Mouse (Mus musculus) WW6 (cell line): Measurements from ENCODE around the gene Cbx6.

Source experiments
- DNase-seq: peaks from one replicate; pipeline ENCODE4 v3.0.0-alpha.2; 2013; ENCODE audit warnings: low read depth, low spot score

Gene Cbx6

GRCm38 (mm10) chr15:79834130-79834880, at the start of gene Cbx6, which contains the start of gene Npcd:
Cbx6 (minus strand) TSS chr15:79834688.
Npcd (minus strand) TSS chr15:79834237.
- peak; percentile 77 for DNase-seq

- DNase-seq = peak; percentile 80
Measured at GRCm38 (mm10) chr15:79883352-79883822, 48.9 kb upstream of the Cbx6 start.

DNA sequence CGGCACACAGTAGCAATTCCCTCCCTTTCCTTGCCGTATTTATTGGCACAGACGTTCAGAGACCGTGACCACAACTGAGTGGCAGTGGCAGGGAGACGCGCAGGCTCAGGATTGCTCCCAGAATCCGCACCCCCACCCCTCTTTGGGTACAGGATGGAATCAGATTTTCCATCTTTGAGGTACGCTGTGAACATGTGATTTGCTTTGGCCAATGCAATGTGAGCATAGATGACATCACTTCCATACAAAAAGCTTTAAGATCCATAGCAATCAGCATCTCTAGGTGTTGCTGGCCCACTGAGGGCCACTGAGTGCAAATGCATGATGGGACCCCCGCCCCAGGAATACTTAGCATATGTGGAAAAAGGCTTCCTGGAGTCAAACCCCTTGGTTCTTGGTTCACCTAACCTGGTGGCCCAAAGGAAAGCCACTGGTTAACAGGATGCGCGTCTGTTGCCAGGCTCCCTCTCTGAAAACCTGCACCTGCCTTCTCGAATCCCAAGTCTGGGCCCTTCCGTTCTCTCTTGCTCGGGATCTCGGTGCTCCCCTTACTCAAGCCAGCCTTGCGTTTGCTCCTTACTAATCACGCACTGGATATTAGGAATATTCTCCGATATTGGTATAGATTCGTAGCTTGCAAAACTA, 48.3 kb upstream of the Cbx6 start:
- DNase-seq = no peak

DNA sequence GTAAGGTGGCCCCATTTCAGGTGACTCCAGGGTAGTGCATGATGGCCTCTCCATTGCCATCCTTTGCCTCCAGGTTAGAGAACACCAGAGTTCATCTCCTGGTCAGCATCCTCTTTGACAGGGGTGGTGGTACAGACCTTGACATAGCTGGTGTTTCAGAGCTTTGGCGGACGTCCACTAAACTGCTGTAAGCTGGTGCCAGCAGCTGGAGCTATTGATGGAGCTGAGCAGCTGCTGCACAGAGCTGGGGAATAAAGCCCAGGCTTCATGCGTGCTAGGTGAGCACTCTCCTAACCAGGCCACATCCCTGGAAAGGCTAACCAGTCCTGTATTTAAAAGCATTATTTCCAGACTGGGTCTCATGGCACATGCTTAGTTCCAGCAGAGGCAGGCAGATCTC, 46.0 kb upstream of the Cbx6 start:
- DNase-seq = no peak

GRCm38 (mm10) chr15:79879319-79879718, 44.8 kb upstream of the Cbx6 start:
- DNase-seq = no peak

- DNase-seq = no peak
Measured at GRCm38 (mm10) chr15:79878725-79879136, 44.2 kb upstream of the Cbx6 start.

DNA sequence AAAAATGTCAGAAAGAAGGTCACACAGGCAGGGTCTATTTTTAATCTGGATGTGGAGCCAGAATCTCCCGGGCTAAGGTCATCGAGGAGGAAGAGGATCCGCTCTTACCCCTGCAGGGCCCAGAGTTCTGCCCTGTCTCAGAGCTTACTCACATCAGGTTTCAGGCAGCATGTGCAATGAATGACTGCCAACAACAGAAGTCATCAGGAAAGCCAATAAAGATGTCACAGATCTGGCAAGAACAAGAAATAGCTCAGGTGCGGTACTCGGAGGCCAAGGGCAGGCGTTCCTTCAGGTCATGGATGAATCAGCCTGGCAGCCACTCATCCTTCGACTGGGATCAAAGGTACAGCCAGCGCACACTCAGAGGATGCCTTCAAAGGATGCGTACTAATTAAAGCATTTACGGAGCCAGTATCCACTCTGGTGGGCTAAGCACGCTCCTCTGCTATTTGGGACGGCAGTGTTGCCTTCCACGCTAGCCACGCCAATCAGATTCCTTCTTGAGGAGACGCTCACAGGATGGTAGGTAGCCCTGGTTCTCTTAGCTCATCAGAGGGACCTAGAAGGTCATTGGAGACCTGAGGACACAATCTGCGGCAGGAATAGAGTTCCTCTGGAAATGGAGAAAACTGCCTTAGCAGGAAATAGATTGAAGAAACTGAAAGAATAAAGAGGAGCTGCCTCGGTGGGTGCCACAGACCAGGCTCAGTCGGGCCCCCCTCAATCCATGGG, 40.9 kb upstream of the Cbx6 start:
- no peak for DNase-seq

DNA sequence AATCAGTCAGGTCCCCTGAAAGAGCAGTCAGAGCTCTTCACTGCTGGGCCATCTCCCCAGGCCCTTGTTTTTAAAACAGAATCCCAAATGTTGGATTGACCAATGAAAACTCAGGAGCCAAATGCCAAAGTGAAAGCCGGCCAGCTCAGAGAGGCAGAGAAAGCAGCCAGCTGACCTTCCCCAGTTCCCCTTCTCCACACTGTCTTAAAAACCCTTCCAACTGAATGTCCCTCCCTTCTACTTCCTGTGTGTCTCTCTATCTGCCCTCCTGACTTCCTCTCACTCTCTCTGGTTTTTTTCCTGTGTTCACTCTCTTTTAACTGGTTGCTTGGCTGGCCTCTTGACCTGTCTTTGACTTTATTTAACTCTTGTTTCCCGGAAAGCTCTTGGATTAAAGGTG, 39.5 kb upstream of the Cbx6 start:
- no peak for DNase-seq

DNA sequence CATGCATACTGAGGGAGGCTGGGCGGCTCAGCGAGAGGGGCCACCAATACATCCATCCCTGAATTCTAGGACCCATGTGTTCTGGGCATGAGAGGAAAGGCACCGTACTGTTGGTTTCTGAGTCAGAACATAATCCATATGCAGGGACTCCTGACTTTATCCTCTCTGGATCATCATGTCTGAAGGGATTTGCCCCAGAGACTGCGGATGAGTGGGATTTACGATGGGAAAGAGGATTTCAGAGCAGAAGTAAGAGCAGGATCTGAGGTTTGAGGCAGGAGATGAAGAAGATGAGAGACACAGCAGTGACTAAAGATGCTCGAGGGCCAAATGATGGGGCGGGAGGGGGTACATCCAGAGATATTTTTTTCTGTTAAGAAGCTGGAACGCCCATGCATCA, 39.1 kb upstream of the Cbx6 start:
- DNase-seq = no peak

DNA sequence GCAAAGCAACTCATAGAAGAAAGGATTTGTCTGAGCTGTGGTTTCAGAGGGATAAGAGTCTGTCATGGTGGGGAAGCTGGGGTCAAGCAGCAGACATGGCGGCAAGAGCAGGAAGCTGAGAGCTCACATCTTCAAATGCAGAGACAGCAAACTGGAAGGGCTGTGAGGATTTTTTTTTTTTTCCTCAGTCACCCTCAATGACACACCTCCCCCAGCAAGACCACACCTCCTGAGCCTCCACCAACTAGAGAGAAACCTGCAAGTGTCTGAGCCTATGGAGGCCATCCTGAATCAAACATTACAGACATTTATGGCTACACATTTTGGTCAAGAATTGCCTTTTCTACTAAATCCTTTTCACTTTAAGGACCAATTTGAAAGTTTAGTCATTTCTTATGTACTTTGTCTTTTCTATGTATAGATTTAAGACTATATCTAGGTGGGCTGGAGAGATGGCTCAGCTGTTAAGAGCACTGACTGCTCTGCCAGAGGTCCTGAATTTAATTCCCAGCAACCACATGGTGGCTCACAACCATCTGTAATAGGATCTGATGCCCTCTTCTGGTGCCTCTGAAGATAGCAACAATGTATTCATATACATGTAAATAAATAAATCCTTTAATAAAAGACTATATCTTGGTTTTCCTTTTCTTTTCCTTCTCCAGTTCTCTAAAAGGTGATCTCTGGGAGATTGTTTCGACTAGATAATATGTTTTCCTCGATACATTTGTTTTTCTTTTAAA, 32.9 kb upstream of the Cbx6 start:
- no peak for DNase-seq

GRCm38 (mm10) chr15:79859821-79860220, 25.3 kb upstream of the Cbx6 start:
- DNase-seq = no peak

DNA sequence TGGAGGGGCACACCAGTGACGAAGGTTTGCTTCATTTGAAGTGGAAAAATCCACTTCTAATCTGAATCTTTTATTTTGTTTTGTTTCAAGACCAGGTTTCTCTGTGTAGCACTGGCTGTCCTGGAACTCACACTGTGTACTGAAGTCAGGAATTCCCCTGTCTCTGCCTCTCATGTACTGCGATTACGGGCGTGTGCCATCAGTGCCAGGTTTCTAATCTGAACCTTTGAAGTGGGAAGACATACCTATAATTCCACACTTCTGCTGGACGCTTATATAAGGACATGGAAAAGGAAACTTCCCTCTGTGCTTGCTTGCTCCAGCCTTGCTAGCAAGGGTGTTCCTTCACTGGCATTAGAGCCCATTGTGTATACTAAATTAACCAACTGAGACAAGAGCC, 24.5 kb upstream of the Cbx6 start:
- no peak for DNase-seq

- DNase-seq = no peak
Measured at GRCm38 (mm10) chr15:79850143-79850542, 15.7 kb upstream of the Cbx6 start.

DNA sequence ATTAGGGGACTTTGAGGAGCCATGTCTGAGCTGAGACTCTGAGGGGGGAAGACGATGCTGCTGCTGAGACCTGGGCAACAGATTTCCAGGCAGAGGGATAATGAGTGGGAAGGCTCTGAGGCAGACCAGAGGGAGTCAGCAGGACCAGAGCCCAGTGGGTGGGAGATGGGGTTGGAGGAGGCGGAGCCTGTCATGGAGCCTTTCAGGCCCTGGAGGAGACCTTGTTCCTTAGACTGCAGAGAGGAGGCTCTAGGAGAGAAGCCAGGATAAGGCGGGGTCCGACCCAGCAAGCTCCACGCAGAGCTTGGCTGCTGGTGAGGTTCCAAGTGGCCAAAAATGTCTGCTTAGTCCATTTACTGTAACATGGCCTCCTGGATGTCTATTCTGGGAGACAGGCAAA, 12.6 kb upstream of the Cbx6 start:
- DNase-seq = peak; percentile 70

GRCm38 (mm10) chr15:79845986-79846385, 11.5 kb upstream of the Cbx6 start:
- no peak for DNase-seq

DNA sequence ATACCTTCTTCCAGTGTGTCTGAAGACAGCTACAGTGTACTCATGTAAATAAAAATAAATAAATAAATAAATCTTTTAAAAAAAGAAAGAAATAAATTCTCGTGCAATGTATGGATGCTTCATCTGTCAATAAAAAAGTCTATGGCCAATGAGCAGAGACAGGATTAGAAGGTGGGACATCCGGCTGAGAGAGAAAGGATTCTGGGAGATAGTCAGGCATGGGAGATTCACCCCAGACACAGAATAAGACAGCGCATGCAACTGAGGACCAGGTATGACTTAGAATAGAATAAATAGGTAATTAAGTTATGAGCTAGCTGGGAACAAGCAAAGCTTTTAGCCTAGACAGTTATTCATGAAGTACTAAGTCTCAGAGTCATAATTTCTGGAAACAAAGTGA, 8.5 kb upstream of the Cbx6 start:
- no peak for DNase-seq

- DNase-seq = no peak
Measured at GRCm38 (mm10) chr15:79840281-79840680, 5.8 kb upstream of the Cbx6 start.

DNA sequence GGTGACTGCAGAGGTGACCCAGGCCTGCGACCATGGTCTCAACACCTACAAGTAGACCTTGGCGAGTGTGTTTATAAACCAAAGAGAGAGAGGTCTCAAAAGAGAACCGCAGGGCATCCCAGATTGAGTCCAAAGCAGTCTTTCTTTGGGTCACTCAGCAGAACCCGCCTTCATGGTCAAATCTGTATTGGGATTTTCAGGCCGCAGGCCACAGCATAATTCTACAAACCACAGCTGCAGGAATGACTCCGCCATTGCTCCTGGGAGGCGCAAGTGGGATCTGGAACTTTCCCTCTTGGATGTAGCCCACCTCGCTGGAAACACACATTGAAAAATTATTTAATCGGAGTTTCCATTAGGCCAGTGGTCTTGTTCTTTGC, 383 bp upstream of the Cbx6 start:
- no peak for DNase-seq

DNA sequence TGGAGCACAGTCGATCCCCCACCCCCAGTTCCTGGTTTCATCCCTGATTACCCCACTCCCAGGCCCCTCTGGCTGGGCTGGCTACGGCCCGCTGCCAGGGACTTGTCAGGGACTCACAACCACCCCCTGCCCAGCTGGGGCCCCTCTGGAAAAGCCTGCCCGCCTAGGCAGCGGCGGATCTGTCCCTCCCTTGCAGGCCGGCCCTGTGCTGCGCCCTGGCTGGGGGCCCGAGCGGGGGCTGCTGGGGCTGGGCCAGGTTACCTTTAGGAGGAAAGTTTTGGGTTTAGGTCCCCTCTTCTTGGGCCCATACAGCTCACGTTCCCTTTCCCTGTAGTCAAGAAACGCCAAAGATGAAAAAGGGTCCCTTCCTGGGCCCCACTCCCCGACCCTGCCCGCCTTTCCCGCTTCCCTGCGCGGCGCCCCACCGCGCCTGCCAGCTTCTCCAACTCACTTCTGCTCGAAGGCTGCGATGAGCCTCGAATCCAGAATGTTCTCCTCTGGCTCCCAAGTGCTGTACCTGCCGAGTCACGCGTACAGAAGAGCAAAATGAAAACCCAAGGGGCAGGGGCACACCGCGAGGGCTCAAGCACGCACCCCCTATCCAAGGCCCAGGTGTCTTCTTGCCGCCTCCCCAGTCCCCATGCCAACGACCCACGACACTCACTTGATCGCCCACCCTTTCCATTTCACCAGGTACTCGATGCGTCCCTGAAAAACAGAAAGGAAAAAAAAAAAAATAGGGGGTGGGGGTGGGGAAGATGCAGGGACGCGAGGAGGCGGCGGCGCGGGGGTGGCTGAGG, 1.0 kb downstream of the Cbx6 start:
- no peak for DNase-seq

GRCm38 (mm10) chr15:79832064-79832900, 2.2 kb downstream of the Cbx6 start:
- DNase-seq = no peak
